Mouse (Mus musculus): ENCODE measurements around the gene Gm20431.

- TF ChIP-seq CTCF (IDR thresholded peaks at IDR 0.05; ENCODE audit: extremely low read depth, insufficient read length, insufficient replicate concordance, low read depth, low read length) = no peak
- TF ChIP-seq POLR2A (IDR thresholded peaks at IDR 0.05; ENCODE audit: low read depth, low read length) = no peak
Measured at GRCm38 (mm10) chr2:167563703-167564102, 97.6 kb downstream of the Gm20431 start.

Measured in small intestine, adult 2 months (tissue).